Comparison of ENCODE assay signal across 10 mouse cellular contexts in the genomic region with DNA sequence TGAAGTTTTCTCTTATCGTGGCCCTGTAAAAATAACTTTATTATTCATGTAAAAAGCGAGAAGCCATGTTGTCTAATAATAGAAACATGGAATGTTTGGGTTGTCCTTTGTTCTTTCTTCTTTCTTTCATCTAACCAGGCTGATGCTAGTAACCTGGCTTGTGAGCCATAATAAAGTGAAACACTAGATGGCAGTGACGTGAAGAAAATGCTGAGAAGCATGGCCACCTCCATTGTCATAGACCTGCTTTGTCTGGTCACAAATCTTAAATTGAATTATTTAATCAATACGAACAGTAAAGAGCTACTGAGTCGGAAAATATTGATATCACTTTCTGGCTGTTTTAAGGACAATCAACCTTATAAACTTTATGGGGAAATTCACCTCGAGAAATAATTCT.
A peak's percentile ranks its signal among the peaks of the same experiment; 100 is the strongest.
DNase-seq lines count a peak whose midpoint lies in the region; ATAC-seq lines count a peak whose summit lies in the region.
"Had no signal": no experiment of that assay in that cellular context is flagged by ENCODE, and none has a peak within 500 bp of the region (broad histone marks: within the 10 kb centered on the region; RNA-seq: fewer than 3 reads in every experiment).

No protein-coding gene starts in this region.

- no peaks in the 10 kb centered on the region for H3K9me3 ChIP-seq in heart, embryonic 12.5 days (replicated peaks)
- H3K9me3 ChIP-seq in hindbrain, embryonic 10.5 days = no peaks in the 10 kb centered on the region

- peak; percentile 63 for DNase-seq in heart, adult 8-10 months (ENCODE audit: low spot score)
- peak; percentile 54 for DNase-seq in Muller cell, postnatal 12 days (ENCODE audit: inconsistent ontology term)
- DNase-seq in hindbrain, embryonic 10.5 days (ENCODE audit: low spot score) = peak; percentile 25
- peak; percentile 20 for DNase-seq in left cerebral cortex, postnatal 4 days
- peak; percentile 82 for DNase-seq in retina, postnatal 1 day
- no peak for DNase-seq in MN1 (ENCODE audit: low spot score)

- H3K9ac ChIP-seq in heart, embryonic 12.5 days = no peak overlapping the region

- H3K36me3 ChIP-seq in heart, embryonic 12.5 days = no peaks in the 10 kb centered on the region
- H3K36me3 ChIP-seq in hindbrain, embryonic 10.5 days = no peaks in the 10 kb centered on the region
- H3K36me3 ChIP-seq: G1E had no signal

- no peak overlapping the region for H3K27ac ChIP-seq in heart, embryonic 12.5 days (ENCODE audit: poor library complexity, severe bottlenecking)
- H3K27ac ChIP-seq in hindbrain, embryonic 10.5 days = no peak overlapping the region

- 26% methylated on average over 6 of the region's 6 CpGs for WGBS in heart, embryonic 12.5 days
- WGBS in hindbrain, embryonic 10.5 days = 37% methylated on average over 6 of the region's 6 CpGs

- no peaks in the 10 kb centered on the region for H3K27me3 ChIP-seq in heart, embryonic 12.5 days (replicated peaks)
- H3K27me3 ChIP-seq in hindbrain, embryonic 10.5 days (ENCODE audit: insufficient read depth, poor library complexity, severe bottlenecking) = no peaks in the 10 kb centered on the region
- H3K27me3 ChIP-seq: megakaryocyte, embryonic 14.5 days had no signal

- ATAC-seq in heart, embryonic 12.5 days (ENCODE audit: insufficient number of reproducible peaks, low FRiP score) = no peak
- peak; percentile 68; the same call in 1 of the 2 replicates for ATAC-seq in common myeloid progenitor, adult 5-6 weeks (replicated peaks; ENCODE audit: low read depth, poor library complexity, severe bottlenecking)

- no peak overlapping the region for H3K4me2 ChIP-seq in heart, embryonic 12.5 days

- H3K4me3 ChIP-seq in heart, embryonic 12.5 days = no peak overlapping the region
- no peak overlapping the region for H3K4me3 ChIP-seq in hindbrain, embryonic 10.5 days
- H3K4me3 ChIP-seq: megakaryocyte, embryonic 14.5 days had no signal

- intact Hi-C loops in left cerebral cortex, postnatal 4 days (cut with DNase I) = loop anchor here (5.0 to 10.0 kb wide), 4 partner anchors 359 to 951 kb away; a partner anchor contains a TSS

- H3K4me1 ChIP-seq in heart, embryonic 12.5 days (replicated peaks) = no peaks in the 10 kb centered on the region
- peaks cover 8% of the 10 kb centered on the region for H3K4me1 ChIP-seq in hindbrain, embryonic 10.5 days (replicated peaks)
- H3K4me1 ChIP-seq: megakaryocyte, embryonic 14.5 days had no signal
